ENCODE assay signal across 24 mouse cellular contexts in the genomic region with DNA sequence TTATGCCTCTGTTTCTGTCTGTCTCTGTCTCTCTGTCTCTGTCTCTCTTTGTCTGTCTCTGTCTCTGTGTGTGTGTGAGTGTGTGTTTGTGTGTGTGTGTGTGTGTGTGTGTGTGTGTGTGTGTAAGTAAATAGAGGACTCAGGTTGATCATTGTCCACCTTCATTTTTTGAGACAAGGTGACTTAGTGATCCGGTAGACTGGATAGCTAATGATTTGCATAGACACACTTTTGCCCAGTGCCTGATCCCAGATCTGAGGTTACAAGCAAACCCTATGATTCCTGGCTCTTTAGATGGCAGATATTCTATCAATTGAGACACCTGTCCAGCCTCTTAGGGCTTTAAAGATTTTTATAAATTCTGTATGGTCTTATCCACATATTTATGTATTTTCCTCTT.
DNase-seq lines count a peak whose midpoint lies in the region; ATAC-seq and TF ChIP-seq lines count a peak whose summit lies in the region.
"Had no signal": no experiment of that assay in that cellular context is flagged by ENCODE, and none has a peak within 500 bp of the region (broad histone marks: within the 10 kb centered on the region; RNA-seq: fewer than 3 reads in every experiment).

No protein-coding gene starts in this region.

- DNase-seq in kidney, adult 8-10 months = peak; percentile 18 to 37
- DNase-seq in kidney, adult 9 months = peak; percentile 74
- no peak for DNase-seq in kidney, postnatal 0 days (ENCODE audit: low spot score)
- peak; percentile 28 to 37 for DNase-seq in kidney, postnatal 36 days
- no peak for DNase-seq in heart, adult 18-20 months
- DNase-seq: adrenal gland, adult 2 months; adrenal gland, postnatal 14 days; cerebellum, adult 11 months; cerebellum, adult 2 months; cerebellum, adult 9-11 months; cerebellum, postnatal 25 days; embryo, embryonic 11 days; gastrocnemius, postnatal 10 days; gastrocnemius, postnatal 36 days had no signal

- no peak overlapping the region for H3K4me2 ChIP-seq in kidney, postnatal 0 days (ENCODE audit: low read length)
- H3K4me2 ChIP-seq in neural tube, embryonic 15.5 days = no peak overlapping the region
- H3K4me2 ChIP-seq: embryonic facial prominence, embryonic 13.5 days; forebrain, embryonic 12.5 days; heart, embryonic 11.5 days; hindbrain, embryonic 12.5 days; hindbrain, embryonic 15.5 days had no signal

- peak; percentile 46; the same call in 1 of the 2 replicates for ATAC-seq in kidney, postnatal 0 days (replicated peaks; ENCODE audit: low FRiP score, low read depth)
- no peak for ATAC-seq in neural tube, embryonic 15.5 days (ENCODE audit: low FRiP score)
- ATAC-seq: CD4-positive, CD25-positive, alpha-beta regulatory T cell, adult 4 months; forebrain, embryonic 16.5 days had no signal

- H3K27ac ChIP-seq in kidney, postnatal 0 days = no peak overlapping the region
- no peak overlapping the region for H3K27ac ChIP-seq in neural tube, embryonic 15.5 days (replicated peaks)
- H3K27ac ChIP-seq: embryonic facial prominence, embryonic 10.5 days; embryonic facial prominence, embryonic 13.5 days; forebrain, embryonic 12.5 days; hindbrain, embryonic 12.5 days; hindbrain, embryonic 15.5 days had no signal

- H3K36me3 ChIP-seq in kidney, postnatal 0 days (ENCODE audit: insufficient read depth, low read length) = no peaks in the 10 kb centered on the region
- H3K36me3 ChIP-seq in neural tube, embryonic 15.5 days = no peaks in the 10 kb centered on the region
- H3K36me3 ChIP-seq: embryonic facial prominence, embryonic 10.5 days; embryonic facial prominence, embryonic 13.5 days; forebrain, embryonic 12.5 days; hindbrain, embryonic 12.5 days; hindbrain, embryonic 15.5 days had no signal

- no peaks in the 10 kb centered on the region for H3K27me3 ChIP-seq in kidney, postnatal 0 days (ENCODE audit: insufficient read depth, low read length)
- H3K27me3 ChIP-seq in neural tube, embryonic 15.5 days (replicated peaks) = no peaks in the 10 kb centered on the region
- H3K27me3 ChIP-seq: embryonic facial prominence, embryonic 13.5 days; forebrain, embryonic 12.5 days; hindbrain, embryonic 12.5 days; hindbrain, embryonic 15.5 days had no signal

- H3K9ac ChIP-seq in kidney, postnatal 0 days (ENCODE audit: low read depth, low read length) = no peak overlapping the region
- no peak overlapping the region for H3K9ac ChIP-seq in neural tube, embryonic 15.5 days (replicated peaks)
- H3K9ac ChIP-seq: embryonic facial prominence, embryonic 13.5 days; forebrain, embryonic 12.5 days; hindbrain, embryonic 12.5 days; hindbrain, embryonic 15.5 days had no signal

- no peaks in the 10 kb centered on the region for H3K4me1 ChIP-seq in kidney, postnatal 0 days (replicated peaks; ENCODE audit: insufficient read depth, low read length)
- H3K4me1 ChIP-seq in neural tube, embryonic 15.5 days = no peaks in the 10 kb centered on the region
- H3K4me1 ChIP-seq: embryonic facial prominence, embryonic 10.5 days; embryonic facial prominence, embryonic 13.5 days; forebrain, embryonic 12.5 days; hindbrain, embryonic 12.5 days; hindbrain, embryonic 15.5 days had no signal

- no peak overlapping the region for H3K4me3 ChIP-seq in kidney, postnatal 0 days (replicated peaks; ENCODE audit: low read depth, low read length)
- no peak overlapping the region for H3K4me3 ChIP-seq in neural tube, embryonic 15.5 days (replicated peaks)
- H3K4me3 ChIP-seq: embryonic facial prominence, embryonic 10.5 days; embryonic facial prominence, embryonic 13.5 days; erythroblast, embryonic 14.5 days; forebrain, embryonic 12.5 days; hindbrain, embryonic 12.5 days; hindbrain, embryonic 15.5 days had no signal

- whole genome bisulfite sequencing in kidney, postnatal 0 days = 74% methylated on average over 1 of the region's 1 CpGs
- WGBS in neural tube, embryonic 15.5 days = 96% methylated on average over 1 of the region's 1 CpGs

- TF ChIP-seq CTCF in kidney, postnatal 0 days (IDR thresholded peaks at IDR 0.05; ENCODE audit: low read depth) = no peak

- H3K9me3 ChIP-seq in kidney, postnatal 0 days (replicated peaks; ENCODE audit: low read length) = no peaks in the 10 kb centered on the region
- H3K9me3 ChIP-seq in neural tube, embryonic 15.5 days (replicated peaks) = no peaks in the 10 kb centered on the region
- H3K9me3 ChIP-seq: embryonic facial prominence, embryonic 10.5 days; embryonic facial prominence, embryonic 13.5 days; forebrain, embryonic 12.5 days; hindbrain, embryonic 12.5 days; hindbrain, embryonic 15.5 days had no signal

Comparison
In these comparisons a context has a peak if more than half of its experiments do, and no peak if none do; other contexts are left out.
1. DNase-seq: peak in kidney, adult 8-10 months (2 of 2), kidney, adult 9 months (single experiment) and kidney, postnatal 36 days (2 of 2); none in kidney, postnatal 0 days (single experiment) and heart, adult 18-20 months (0 of 2).